Mouse (Mus musculus): Measurements from ENCODE around the gene Ace.

DNA sequence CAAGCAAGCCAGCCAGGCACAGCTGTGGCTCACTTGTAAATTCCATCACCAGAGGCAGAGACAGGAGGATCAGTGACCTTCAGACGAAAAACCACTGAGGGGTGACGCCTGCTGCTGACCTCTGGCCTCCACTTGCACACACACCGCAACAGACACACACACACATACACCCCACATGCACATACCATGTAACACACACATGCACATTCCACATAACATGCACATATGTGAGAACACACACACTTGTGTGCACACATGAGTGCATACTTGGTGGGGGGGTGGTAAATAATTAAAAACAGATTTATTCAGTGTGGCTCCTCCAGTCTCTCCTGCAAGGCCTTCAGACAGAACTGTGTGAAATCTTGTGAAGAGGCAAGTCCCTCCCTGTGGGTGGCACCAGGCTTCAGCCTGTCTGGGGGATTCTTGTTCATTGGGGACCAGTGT lies 16.1 kb upstream of the Ace start:
- TF ChIP-seq NRF1 (IDR thresholded peaks at IDR 0.05; ENCODE audit: insufficient read depth, low read depth, low read length, poor library complexity, severe bottlenecking) (no peak), EP300 (IDR thresholded peaks at IDR 0.05; ENCODE audit: low read depth in 1 of 2, low read length in 2 of 2) (no peak), ETS1 (IDR thresholded peaks at IDR 0.05; ENCODE audit: low read depth, low read length) (no peak), POLR2AphosphoS5 (IDR thresholded peaks at IDR 0.05; ENCODE audit: borderline replicate concordance, low read depth, low read length) (no peak), GATA1 (IDR thresholded peaks at IDR 0.05; ENCODE audit: low read depth, low read length) (no peak), MAX (IDR thresholded peaks at IDR 0.05; ENCODE audit: low read length) (no peak), SMC3 (IDR thresholded peaks at IDR 0.05; ENCODE audit: low read depth, low read length) (no peak), SIN3A (IDR thresholded peaks at IDR 0.05; ENCODE audit: low read length) (no peak), CTCF (IDR thresholded peaks at IDR 0.05 in 2 of 3, conservative IDR thresholded peaks at IDR 0.05 in 1 of 3; ENCODE audit: control insufficient read depth in 1 of 3, insufficient read depth in 1 of 3, low read depth in 2 of 3, low read length in 3 of 3, poor library complexity in 1 of 3, severe bottlenecking in 1 of 3) (no peak), POLR2A (IDR thresholded peaks at IDR 0.05; ENCODE audit: control insufficient read depth in 1 of 2, insufficient read depth in 1 of 2, low read depth in 1 of 2, low read length in 2 of 2, poor library complexity in 1 of 2) (no peak), CHD2 (IDR thresholded peaks at IDR 0.05; ENCODE audit: low read length) (no peak), MAFK (IDR thresholded peaks at IDR 0.05; ENCODE audit: borderline replicate concordance, low read depth, low read length) (no peak), ZKSCAN1 (IDR thresholded peaks at IDR 0.05; ENCODE audit: low read depth, low read length) (no peak), HCFC1 (IDR thresholded peaks at IDR 0.05; ENCODE audit: low read depth, low read length) (no peak)

Data from MEL (cell line).